Mouse (Mus musculus): ENCODE data around the gene Mrm1. TPM values are rescaled to one million over a fixed set of nuclear protein-coding genes. Genes with fewer than 3 reads are reported as not detected.
"Not testable (repeated sequence)": the region's sequence is repeated elsewhere in the genome, so short reads cannot be mapped to it uniquely, and the experiment has no call there.

The Mrm1 gene
- polyA plus RNA-seq (2016; fragmentation: Nextera tagmentation; extraction: Ambion mirVana), result 12.3 and 14.9 TPM in 2 replicates

DNA sequence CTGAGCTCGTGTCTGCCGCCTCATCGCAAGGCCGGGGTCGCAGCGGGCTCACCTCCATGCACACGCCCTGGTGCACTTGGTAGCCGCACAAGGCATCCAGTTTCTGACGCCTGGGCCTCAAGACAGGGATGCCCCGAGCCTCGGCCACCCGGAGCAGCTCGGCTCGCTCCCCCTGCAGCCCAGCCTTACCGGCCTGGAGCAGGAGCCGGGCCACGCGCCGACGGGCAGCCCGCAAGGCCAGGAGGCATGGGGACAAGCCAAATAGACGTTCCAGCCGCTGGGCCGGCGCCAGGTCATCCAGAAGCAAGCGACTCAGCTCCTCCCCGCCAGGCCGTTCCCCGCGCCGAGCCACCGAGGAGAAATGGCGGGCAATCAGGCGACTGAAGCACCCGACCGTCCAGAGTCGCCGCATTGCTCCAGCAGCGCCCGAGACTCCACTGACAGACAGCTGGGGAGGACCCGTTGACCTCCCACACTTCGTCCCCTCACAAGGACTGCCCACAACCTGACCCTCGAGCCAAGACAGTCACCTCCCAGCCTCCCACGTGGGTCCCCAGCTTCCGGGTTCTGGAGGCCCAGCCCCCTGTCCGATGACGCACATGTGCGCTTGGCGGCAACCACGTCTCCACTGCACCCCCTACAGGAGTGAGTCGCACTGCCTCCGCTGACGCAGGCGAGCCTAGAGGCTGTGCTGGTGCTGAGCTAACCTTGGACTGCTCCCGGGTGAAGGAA, at the start of gene Mrm1:
Gene Mrm1 (minus strand): TSS at position 555 of the 732 bp plus-strand sequence.
- peak within 1 kb of the TSS; percentile 85 for H3K4me3 ChIP-seq
- DNase-seq (ENCODE audit: extremely low spot score, low spot score), result peak; percentile 95
- no peaks in the 10 kb centered on the region for H3K27me3 ChIP-seq (ENCODE audit: poor library complexity, severe bottlenecking)
- H3K27ac ChIP-seq, result peak within 1 kb of the TSS; percentile 90
- no peaks in the 10 kb centered on the region for H3K9me3 ChIP-seq
- peaks cover 33% of the 10 kb centered on the region for H3K4me1 ChIP-seq
- H3K36me3 ChIP-seq (replicated peaks), result peaks cover 11% of the 10 kb centered on the region
- under 1% methylated on average over 55 of the region's 55 CpGs for WGBS

DNA sequence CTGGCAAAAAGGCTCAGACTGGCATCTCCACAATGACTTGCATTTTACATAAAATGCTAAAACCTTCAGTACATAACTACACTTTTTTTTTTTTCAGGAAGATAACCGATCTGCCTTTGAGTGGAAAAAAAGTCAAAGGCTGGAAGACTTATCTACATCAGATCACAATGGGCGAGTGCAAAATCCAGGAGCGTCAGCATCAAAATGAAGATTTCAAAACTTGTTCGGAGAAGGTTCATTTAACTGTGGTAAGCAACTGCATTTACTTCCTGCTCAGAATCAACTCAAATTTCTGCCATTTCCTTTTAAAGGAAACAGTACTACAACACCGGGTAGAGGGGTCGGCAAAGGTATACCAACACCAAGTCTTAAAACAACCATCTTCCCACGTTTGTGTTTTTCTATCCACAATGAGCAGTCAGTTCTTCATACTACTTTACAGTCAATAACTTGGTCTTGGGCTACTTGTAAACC, 49.5 kb upstream of the Mrm1 start:
- H3K27ac ChIP-seq, result peak overlapping the region; percentile 99
- DNase-seq (ENCODE audit: extremely low spot score, low spot score), result no peak
- H3K4me1 ChIP-seq, result peaks cover 35% of the 10 kb centered on the region
- H3K27me3 ChIP-seq (ENCODE audit: poor library complexity, severe bottlenecking), result no peaks in the 10 kb centered on the region
- H3K36me3 ChIP-seq (replicated peaks), result peaks cover 4% of the 10 kb centered on the region; the same call in 1 of the 2 replicates
- H3K4me3 ChIP-seq, result peak overlapping the region; percentile 80
- 28% methylated on average over 7 of the region's 7 CpGs for WGBS
- no peaks in the 10 kb centered on the region for H3K9me3 ChIP-seq

DNA sequence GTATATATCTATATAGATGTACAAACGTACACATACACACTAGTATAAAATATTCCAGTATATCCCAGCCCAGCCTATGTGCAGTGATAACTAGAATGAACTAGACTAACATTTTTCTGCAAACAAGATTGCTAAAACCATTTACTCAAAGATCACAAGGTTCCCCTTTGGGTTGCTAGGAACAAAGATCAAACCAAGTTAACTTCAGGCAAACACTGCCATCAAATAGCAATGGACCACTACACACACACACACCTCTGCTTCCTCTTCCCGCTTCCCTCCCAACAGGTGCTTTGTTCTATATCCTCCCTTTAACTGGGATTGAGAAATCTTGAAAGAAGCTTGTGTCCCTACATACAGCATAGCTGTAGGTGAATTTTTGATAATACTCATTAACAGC, 48.3 kb upstream of the Mrm1 start:
- no peak for DNase-seq (ENCODE audit: extremely low spot score, low spot score)
- Histone ChIP-seq H3K4me3 (peak overlapping the region; percentile 14; the same call in 1 of the 2 replicates), H3K27ac (no peak overlapping the region), H3K36me3 (replicated peaks) (peaks cover 4% of the 10 kb centered on the region; the same call in 1 of the 2 replicates), H3K4me1 (peaks cover 35% of the 10 kb centered on the region), H3K27me3 (ENCODE audit: poor library complexity, severe bottlenecking) (no peaks in the 10 kb centered on the region), H3K9me3 (no peaks in the 10 kb centered on the region)
- 94% methylated on average over 2 of the region's 2 CpGs for WGBS

DNA sequence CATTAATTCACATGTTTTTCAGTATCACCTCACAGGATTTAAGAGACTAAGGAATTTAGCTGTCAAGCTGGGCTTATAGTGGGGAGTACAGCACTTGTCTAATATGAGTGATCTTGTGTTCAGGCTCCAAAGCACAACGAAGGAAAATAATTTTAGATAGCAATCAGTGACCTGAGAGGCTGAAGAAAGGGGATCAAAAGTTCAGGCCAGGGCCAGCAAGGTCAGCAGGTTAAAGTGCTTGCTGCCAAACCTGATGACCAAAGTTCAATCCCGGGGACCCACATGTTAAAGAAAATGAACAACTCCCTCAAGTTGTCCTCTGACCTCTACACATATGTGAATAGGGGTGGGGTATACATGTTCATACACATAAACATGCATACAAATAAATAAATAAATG, 46.0 kb upstream of the Mrm1 start:
- Histone ChIP-seq H3K4me3 (no peak overlapping the region), H3K27ac (no peak overlapping the region), H3K9me3 (no peaks in the 10 kb centered on the region), H3K36me3 (replicated peaks) (peaks cover 25% of the 10 kb centered on the region), H3K4me1 (peaks cover 27% of the 10 kb centered on the region), H3K27me3 (ENCODE audit: poor library complexity, severe bottlenecking) (no peaks in the 10 kb centered on the region)
- 78% methylated on average over 2 of the region's 2 CpGs for WGBS
- DNase-seq (ENCODE audit: extremely low spot score, low spot score), result no peak

DNA sequence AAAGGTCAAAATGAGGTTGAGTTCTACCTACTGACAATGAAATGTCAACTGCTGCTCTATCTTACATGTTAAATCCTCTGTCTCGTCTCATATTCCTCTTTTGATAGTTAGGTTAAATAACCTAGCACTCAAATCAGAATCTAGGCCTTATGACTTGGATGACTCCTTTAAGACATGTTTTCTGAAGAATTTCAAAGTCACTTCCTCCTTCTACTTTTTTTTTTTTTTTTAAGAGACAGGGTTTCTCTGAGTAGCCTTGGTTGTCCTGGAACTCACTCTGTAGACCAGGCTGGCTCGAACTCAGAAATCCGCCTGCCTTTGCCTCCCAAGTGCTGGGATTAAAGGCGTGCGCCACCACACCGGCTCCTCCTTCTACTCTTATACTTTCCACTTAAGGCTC, 36.0 kb upstream of the Mrm1 start:
- H3K27me3 ChIP-seq (ENCODE audit: poor library complexity, severe bottlenecking), result no peaks in the 10 kb centered on the region
- H3K27ac ChIP-seq, result no peak overlapping the region
- 94% methylated on average over 6 of the region's 6 CpGs for WGBS
- peaks cover 91% of the 10 kb centered on the region for H3K36me3 ChIP-seq (replicated peaks)
- no peak for DNase-seq (ENCODE audit: extremely low spot score, low spot score)
- no peak overlapping the region for H3K4me3 ChIP-seq
- H3K4me1 ChIP-seq, result no peaks in the 10 kb centered on the region
- H3K9me3 ChIP-seq, result no peaks in the 10 kb centered on the region

- Histone ChIP-seq H3K4me1 (no peaks in the 10 kb centered on the region), H3K36me3 (replicated peaks) (peaks cover 85% of the 10 kb centered on the region), H3K27me3 (ENCODE audit: poor library complexity, severe bottlenecking) (no peaks in the 10 kb centered on the region), H3K9me3 (no peaks in the 10 kb centered on the region), H3K27ac (no peak overlapping the region), H3K4me3 (no peak overlapping the region)
- WGBS, result 89% methylated on average over 7 of the region's 7 CpGs
- no peak for DNase-seq (ENCODE audit: extremely low spot score, low spot score)
Observed at GRCm38 (mm10) chr11:84847475-84848090, 28.3 kb upstream of the Mrm1 start.

GRCm38 (mm10) chr11:84846741-84847474, 27.6 kb upstream of the Mrm1 start:
- Histone ChIP-seq H3K4me3 (no peak overlapping the region), H3K36me3 (replicated peaks) (peaks cover 85% of the 10 kb centered on the region), H3K27ac (no peak overlapping the region), H3K27me3 (ENCODE audit: poor library complexity, severe bottlenecking) (no peaks in the 10 kb centered on the region), H3K9me3 (no peaks in the 10 kb centered on the region), H3K4me1 (no peaks in the 10 kb centered on the region)
- 95% methylated on average over 15 of the region's 15 CpGs for WGBS
- DNase-seq (ENCODE audit: extremely low spot score, low spot score), result no peak

GRCm38 (mm10) chr11:84839330-84839729, 20.0 kb upstream of the Mrm1 start:
- DNase-seq (ENCODE audit: extremely low spot score, low spot score), result no peak
- Histone ChIP-seq H3K9me3 (no peaks in the 10 kb centered on the region), H3K36me3 (replicated peaks) (peaks cover 97% of the 10 kb centered on the region), H3K27me3 (ENCODE audit: poor library complexity, severe bottlenecking) (no peaks in the 10 kb centered on the region), H3K4me3 (no peak overlapping the region), H3K4me1 (no peaks in the 10 kb centered on the region), H3K27ac (no peak overlapping the region)
- 89% methylated on average over 2 of the region's 2 CpGs for WGBS

GRCm38 (mm10) chr11:84829495-84829894, 10.2 kb upstream of the Mrm1 start:
- 84% methylated on average over 11 of the region's 11 CpGs for WGBS
- DNase-seq (ENCODE audit: extremely low spot score, low spot score), result not testable (repeated sequence)

GRCm38 (mm10) chr11:84828516-84829399, 9.4 kb upstream of the Mrm1 start, which contains the start of gene Dhrs11:
Gene Dhrs11 (minus strand): TSS chr11:84828994.
- Histone ChIP-seq H3K36me3 (replicated peaks) (peaks cover 42% of the 10 kb centered on the region), H3K4me1 (peaks cover 22% of the 10 kb centered on the region), H3K27me3 (ENCODE audit: poor library complexity, severe bottlenecking) (no peaks in the 10 kb centered on the region), H3K4me3 (peak within 1 kb of the TSS; percentile 86), H3K27ac (peak within 1 kb of the TSS; percentile 83), H3K9me3 (no peaks in the 10 kb centered on the region)
- peak; percentile 86 for DNase-seq (ENCODE audit: extremely low spot score, low spot score)
- under 1% methylated on average over 62 of the region's 62 CpGs for WGBS

More at GRCm38 (mm10) chr11:84829495-84829894, 10.2 kb upstream of the Mrm1 start:
- peak overlapping the region; percentile 86 for H3K4me3 ChIP-seq
- H3K27ac ChIP-seq, result peak overlapping the region; percentile 83; the same call in 1 of the 2 replicates
- not testable (repeated sequence) for H3K27me3 ChIP-seq (ENCODE audit: poor library complexity, severe bottlenecking); H3K9me3 ChIP-seq
- H3K4me1 ChIP-seq, result peaks cover 22% of the 10 kb centered on the region
- peaks cover 49% of the 10 kb centered on the region for H3K36me3 ChIP-seq (replicated peaks)

DNA sequence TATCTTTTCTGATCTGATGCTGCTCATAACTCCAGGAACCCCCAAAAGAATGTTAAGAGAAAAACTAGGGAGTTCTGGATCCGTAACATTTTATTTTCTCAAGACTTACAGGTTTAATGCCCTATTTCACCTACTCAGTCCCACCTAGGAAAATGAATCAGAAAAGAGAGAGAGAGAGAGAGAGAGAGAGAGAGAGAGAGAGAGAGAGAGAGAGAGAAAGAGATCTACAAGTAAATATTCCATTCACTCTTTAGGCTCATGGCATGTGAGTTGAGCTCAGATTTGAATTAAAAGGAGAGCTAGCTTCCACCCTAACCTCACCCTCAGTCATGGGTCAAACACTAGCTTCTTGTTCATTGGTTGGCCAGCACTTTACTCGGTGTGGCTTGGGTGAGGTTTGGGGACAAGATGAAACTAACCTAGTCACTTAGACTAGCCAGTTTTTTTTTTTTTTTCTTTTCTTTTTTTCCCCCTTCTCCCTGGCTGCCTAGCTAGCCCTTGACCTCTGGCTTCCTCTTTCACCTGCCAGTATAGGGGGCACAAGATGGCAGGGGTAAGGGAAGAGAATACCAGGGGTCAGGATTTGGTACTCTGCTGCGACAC, 8.7 kb upstream of the Mrm1 start:
- DNase-seq (ENCODE audit: extremely low spot score, low spot score), result no peak
- H3K9me3 ChIP-seq, result no peaks in the 10 kb centered on the region
- no peaks in the 10 kb centered on the region for H3K27me3 ChIP-seq (ENCODE audit: poor library complexity, severe bottlenecking)
- H3K4me1 ChIP-seq, result peaks cover 28% of the 10 kb centered on the region
- peaks cover 37% of the 10 kb centered on the region for H3K36me3 ChIP-seq (replicated peaks)
- peak overlapping the region; percentile 83 for H3K27ac ChIP-seq
- H3K4me3 ChIP-seq, result peak overlapping the region; percentile 86
- 49% methylated on average over 3 of the region's 3 CpGs for WGBS

Measured in forebrain, embryonic 10.5 days (tissue).